Mouse (Mus musculus) myocyte (in vitro differentiated cells): ENCODE results near the gene Fyn. TPM values are rescaled to one million over a fixed set of nuclear protein-coding genes. Genes with fewer than 3 reads are reported as not detected.

Source experiments
- H3K27me3 ChIP-seq: one replicate; pipeline ENCODE4 v1.6.1; 2011; ENCODE audit not compliant: control insufficient read depth, insufficient read depth, insufficient read length
- H3K36me3 ChIP-seq: one replicate; pipeline ENCODE4 v1.6.1; 2011; ENCODE audit not compliant: control insufficient read depth, insufficient read depth
- H3K4me2 ChIP-seq: one replicate; pipeline ENCODE4 v1.6.1; 2011; ENCODE audit warnings: low read depth, control low read depth
- H3K4me3 ChIP-seq: one replicate; pipeline ENCODE4 v1.5.1; 2011; ENCODE audit warnings: mild to moderate bottlenecking, control low read depth, moderate library complexity
- H3K79me2 ChIP-seq: one replicate; pipeline ENCODE4 v1.6.1; 2011; ENCODE audit not compliant: control insufficient read depth, insufficient read depth
- H3ac ChIP-seq: one replicate; pipeline ENCODE4 v1.6.1; 2011; ENCODE audit not compliant: control insufficient read depth, insufficient read length
- CEBPB ChIP-seq: IDR thresholded peaks from 2 replicates; pipeline ENCODE4 v1.6.1; 2011; ENCODE audit warnings: mild to moderate bottlenecking, moderate library complexity; ENCODE audit not compliant: poor library complexity, insufficient read depth, severe bottlenecking
- E2F4 ChIP-seq: IDR thresholded peaks from one replicate; pipeline ENCODE4 v1.6.1; 2011; ENCODE audit warnings: mild to moderate bottlenecking, control low read depth, moderate library complexity; ENCODE audit not compliant: insufficient read depth
- MAX ChIP-seq: IDR thresholded peaks from one replicate; pipeline ENCODE4 v1.6.1; 2011; ENCODE audit warnings: low read depth, mild to moderate bottlenecking, control low read depth
- MYOD1 ChIP-seq, 3 experiments: IDR thresholded peaks; one replicate each; pipeline ENCODE4 v1.6.1; 2011; ENCODE audit warnings: control low read depth in 2 of 3, low read depth in 2 of 3, mild to moderate bottlenecking in 2 of 3, moderate library complexity in 1 of 3; ENCODE audit not compliant: insufficient read length in 2 of 3, control insufficient read depth in 1 of 3
- MYOG ChIP-seq, 3 experiments: IDR thresholded peaks; one replicate each; pipeline ENCODE4 v1.6.1; 2011; ENCODE audit warnings: control low read depth in 2 of 3, low read depth in 2 of 3, mild to moderate bottlenecking in 2 of 3; ENCODE audit not compliant: insufficient read length in 2 of 3, control insufficient read depth in 1 of 3, insufficient read depth in 1 of 3
- POLR2A ChIP-seq: IDR thresholded peaks from one replicate; pipeline ENCODE4 v1.6.1; 2011; ENCODE audit warnings: low read depth, mild to moderate bottlenecking, control low read depth, moderate library complexity; ENCODE audit not compliant: insufficient read length
- POLR2AphosphoS2 ChIP-seq: IDR thresholded peaks from one replicate; pipeline ENCODE4 v1.6.1; 2011; ENCODE audit warnings: low read depth, control low read depth; ENCODE audit not compliant: insufficient read length
- REST ChIP-seq: IDR thresholded peaks from one replicate; pipeline ENCODE4 v1.6.1; 2011; ENCODE audit warnings: mild to moderate bottlenecking, control low read depth, moderate library complexity; ENCODE audit not compliant: insufficient read depth, insufficient read length
- SRF ChIP-seq: IDR thresholded peaks from one replicate; pipeline ENCODE4 v1.6.1; 2011; ENCODE audit warnings: low read depth; ENCODE audit not compliant: control insufficient read depth, insufficient read length
- TCF12 ChIP-seq: IDR thresholded peaks from one replicate; pipeline ENCODE4 v1.6.1; 2011; ENCODE audit warnings: mild to moderate bottlenecking, control low read depth; ENCODE audit not compliant: poor library complexity, insufficient read depth, severe bottlenecking
- TCF3 ChIP-seq: IDR thresholded peaks from one replicate; pipeline ENCODE4 v1.6.1; 2011; ENCODE audit warnings: low read depth, control low read depth; ENCODE audit not compliant: insufficient read length
- USF1 ChIP-seq: IDR thresholded peaks from one replicate; pipeline ENCODE4 v1.6.1; 2011; ENCODE audit warnings: low read depth, mild to moderate bottlenecking, control low read depth, moderate library complexity
- polyA plus RNA-seq: library from polyadenylated mRNA; unstranded; fragments of >200 nt; fragmentation: generic; extraction: Trizol; gene quantifications from one replicate; pipeline ENCODE4 v1.2.1, GENCODE M21; 2012; ENCODE audit warnings: missing spikeins

Gene Fyn
- polyA plus RNA-seq, 1 experiment, result 148 TPM

- Histone ChIP-seq H3K27me3 (no peaks in the 10 kb centered on the region), H3K79me2 (no peaks in the 10 kb centered on the region), H3K4me3 (no peak overlapping the region), H3ac (no peak overlapping the region), H3K4me2 (no peak overlapping the region), H3K36me3 (peaks cover 59% of the 10 kb centered on the region)
- TF ChIP-seq POLR2AphosphoS2 (peak; percentile 22), TCF3 (no peak)
Measured at GRCm38 (mm10) chr10:39543258-39543770, 174.7 kb downstream of the Fyn start.

GRCm38 (mm10) chr10:39547369-39548074 is 178.9 kb downstream of the Fyn start:
- no peak for TF ChIP-seq MAX
- no peak for TF ChIP-seq CEBPB
- TF ChIP-seq MYOG (IDR thresholded peaks at IDR 0.05; ENCODE audit: control insufficient read depth in 1 of 3, insufficient read depth in 1 of 3, insufficient read length in 2 of 3, low read depth in 2 of 3), result no peak
- TF ChIP-seq SRF, result no peak
- TF ChIP-seq MYOD1 (IDR thresholded peaks at IDR 0.05; ENCODE audit: control insufficient read depth in 1 of 3, insufficient read length in 2 of 3, low read depth in 2 of 3), result no peak
- no peak for TF ChIP-seq TCF12
- TF ChIP-seq POLR2A, result no peak
- no peak for TF ChIP-seq E2F4
- no peak for TF ChIP-seq POLR2AphosphoS2
- TF ChIP-seq REST, result no peak
- no peak for TF ChIP-seq USF1
- TF ChIP-seq TCF3, result no peak
- H3K79me2 ChIP-seq, result no peaks in the 10 kb centered on the region
- no peak overlapping the region for H3ac ChIP-seq
- peaks cover 47% of the 10 kb centered on the region for H3K36me3 ChIP-seq
- H3K4me2 ChIP-seq, result no peak overlapping the region
- H3K27me3 ChIP-seq, result no peaks in the 10 kb centered on the region
- no peak overlapping the region for H3K4me3 ChIP-seq

GRCm38 (mm10) chr10:39550791-39551190 is 182.1 kb downstream of the Fyn start:
- Histone ChIP-seq H3K79me2 (no peaks in the 10 kb centered on the region), H3K36me3 (peaks cover 34% of the 10 kb centered on the region), H3K4me3 (no peak overlapping the region), H3K27me3 (no peaks in the 10 kb centered on the region), H3K4me2 (no peak overlapping the region), H3ac (no peak overlapping the region)
- TF ChIP-seq TCF12 (no peak), POLR2AphosphoS2 (no peak)

- Histone ChIP-seq H3K4me2 (no peak overlapping the region), H3K27me3 (no peaks in the 10 kb centered on the region), H3ac (no peak overlapping the region), H3K79me2 (no peaks in the 10 kb centered on the region), H3K4me3 (no peak overlapping the region), H3K36me3 (peaks cover 25% of the 10 kb centered on the region)
- no peak for TF ChIP-seq CEBPB
- TF ChIP-seq POLR2AphosphoS2, result peak; percentile 12
Measured at GRCm38 (mm10) chr10:39551637-39552185, 183.1 kb downstream of the Fyn start.

- no peaks in the 10 kb centered on the region for H3K27me3 ChIP-seq
- H3K79me2 ChIP-seq, result no peaks in the 10 kb centered on the region
- no peak overlapping the region for H3ac ChIP-seq
- peak in 1 of 3 experiments; percentile 35 for TF ChIP-seq MYOG (IDR thresholded peaks at IDR 0.05; ENCODE audit: control insufficient read depth in 1 of 3, insufficient read depth in 1 of 3, insufficient read length in 2 of 3, low read depth in 2 of 3)
- TF ChIP-seq MYOD1 (IDR thresholded peaks at IDR 0.05; ENCODE audit: control insufficient read depth in 1 of 3, insufficient read length in 2 of 3, low read depth in 2 of 3), result peak in 1 of 3 experiments; percentile 12
- TF ChIP-seq REST, result no peak
- peaks cover 22% of the 10 kb centered on the region for H3K36me3 ChIP-seq
- no peak overlapping the region for H3K4me2 ChIP-seq
- no peak overlapping the region for H3K4me3 ChIP-seq
Measured at GRCm38 (mm10) chr10:39552351-39552814, 183.7 kb downstream of the Fyn start.

- no peak overlapping the region for H3ac ChIP-seq
- no peaks in the 10 kb centered on the region for H3K79me2 ChIP-seq
- no peak overlapping the region for H3K4me2 ChIP-seq
- H3K27me3 ChIP-seq, result no peaks in the 10 kb centered on the region
- peaks cover 22% of the 10 kb centered on the region for H3K36me3 ChIP-seq
- no peak for TF ChIP-seq SRF
- no peak for TF ChIP-seq POLR2A
- TF ChIP-seq REST, result no peak
- H3K4me3 ChIP-seq, result no peak overlapping the region
Measured at GRCm38 (mm10) chr10:39552903-39553302, 184.2 kb downstream of the Fyn start.
